In the genomic region with DNA sequence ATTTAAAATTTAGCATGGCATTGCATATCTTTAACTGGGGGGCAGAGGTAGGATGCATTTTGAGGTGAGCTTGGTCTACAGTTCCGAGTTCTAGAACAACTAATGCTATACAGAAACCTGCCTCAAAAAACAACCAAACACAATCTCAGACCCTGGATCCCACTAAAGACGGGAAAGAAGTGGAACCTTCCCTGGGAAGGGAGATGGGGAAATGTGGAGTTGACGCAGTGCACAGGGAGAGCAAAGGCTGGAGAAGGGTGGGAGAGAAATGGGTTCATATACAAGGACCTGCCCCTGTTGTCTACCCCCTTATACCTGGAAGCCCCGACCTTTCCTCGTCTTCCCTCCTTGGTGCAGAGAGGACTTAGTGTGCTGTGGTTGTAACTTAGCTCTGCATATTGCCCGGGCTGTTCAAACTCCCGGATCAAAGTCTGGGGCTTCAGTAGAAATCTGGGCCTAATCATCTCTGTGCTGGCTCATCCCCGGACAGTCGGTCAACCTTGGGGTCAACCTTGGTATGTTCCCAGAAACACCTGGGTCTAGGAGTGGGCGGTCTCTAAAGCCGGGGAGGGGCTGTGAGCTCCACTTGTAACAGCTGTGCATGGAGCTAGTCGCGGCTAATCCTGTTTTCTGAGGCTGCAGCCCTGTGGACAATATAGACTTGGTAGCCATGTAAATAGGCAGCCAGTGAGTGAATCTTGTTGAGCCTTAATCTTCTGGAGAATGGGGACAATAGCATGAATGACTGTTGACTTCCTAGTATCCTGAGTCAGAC, we compare ENCODE assay signal across 8 mouse cellular contexts. TPM values are rescaled to one million over a fixed set of nuclear protein-coding genes. Genes with fewer than 3 reads are reported as not detected.
A peak's percentile ranks its signal among the peaks of the same experiment; 100 is the strongest.
DNase-seq lines count a peak whose midpoint lies in the region; ATAC-seq and TF ChIP-seq lines count a peak whose summit lies in the region.

No protein-coding gene starts in this region.

- H3K9ac ChIP-seq in heart, embryonic 14.5 days (ENCODE audit: low read length): peak overlapping the region; percentile 56
- no peak overlapping the region; the same call in 1 of the 2 replicates for H3K9ac ChIP-seq in limb, embryonic 14.5 days (ENCODE audit: low read depth, low read length, severe bottlenecking)

- H3K4me2 ChIP-seq in heart, embryonic 14.5 days (ENCODE audit: low read length): peak overlapping the region; percentile 29
- H3K4me2 ChIP-seq in limb, embryonic 14.5 days (replicated peaks; ENCODE audit: low read depth, low read length, severe bottlenecking): 0 out of 2 replicates have a peak overlapping the region, but pooled peaks have one; percentile 8

- H3K36me3 ChIP-seq in heart, embryonic 14.5 days (ENCODE audit: control insufficient read depth, insufficient read depth, low read length): peaks cover 28% of the 10 kb centered on the region
- peaks cover 53% of the 10 kb centered on the region for H3K36me3 ChIP-seq in hindbrain, embryonic 10.5 days
- peaks cover 38% of the 10 kb centered on the region for H3K36me3 ChIP-seq in limb, embryonic 14.5 days (ENCODE audit: control insufficient read depth, insufficient read depth, low read length)

- ATAC-seq in heart, embryonic 14.5 days (ENCODE audit: insufficient number of reproducible peaks, insufficient read depth, low FRiP score, low read depth): no peak
- peak; percentile 4; the same call in 1 of the 2 replicates for ATAC-seq in limb, embryonic 14.5 days (ENCODE audit: low FRiP score, low read depth)

- H3K4me1 ChIP-seq in heart, embryonic 14.5 days (ENCODE audit: control insufficient read depth in 2 of 2, insufficient read depth in 2 of 2, low read length in 2 of 2): peaks cover 5 to 25% of the 10 kb centered on the region in 2 experiments
- peaks cover 34% of the 10 kb centered on the region for H3K4me1 ChIP-seq in hindbrain, embryonic 10.5 days (replicated peaks)
- H3K4me1 ChIP-seq in limb, embryonic 14.5 days (ENCODE audit: control insufficient read depth, insufficient read depth, low read length): 0 out of 2 replicates have a peak, but pooled peaks cover 6% of the 10 kb centered on the region

- WGBS in heart, embryonic 14.5 days: 7% methylated on average over 13 of the region's 13 CpGs
- whole genome bisulfite sequencing in hindbrain, embryonic 10.5 days: 5% methylated on average over 13 of the region's 13 CpGs
- WGBS in limb, embryonic 14.5 days: 4% methylated on average over 13 of the region's 13 CpGs

- no peaks in the 10 kb centered on the region for H3K9me3 ChIP-seq in heart, embryonic 14.5 days (ENCODE audit: control insufficient read depth, low read length)
- H3K9me3 ChIP-seq in hindbrain, embryonic 10.5 days: no peaks in the 10 kb centered on the region
- H3K9me3 ChIP-seq in limb, embryonic 14.5 days (ENCODE audit: control insufficient read depth, low read length): no peaks in the 10 kb centered on the region; the same call in 1 of the 2 replicates

- no peak for DNase-seq in heart, adult 9 months (ENCODE audit: low spot score in 2 of 2)
- peak; percentile 50 for DNase-seq in MN1 (ENCODE audit: low spot score)
- DNase-seq in hindbrain, embryonic 10.5 days (ENCODE audit: low spot score): peak; percentile 69
- no peak for DNase-seq in limb, embryonic 14.5 days (ENCODE audit: low spot score)
- peak; percentile 45 for DNase-seq in retina, embryonic 14.5 days (ENCODE audit: low spot score)
- DNase-seq in cerebellum, adult 18-20 months: no peak
- no peak for DNase-seq in ovary, postnatal 10 days (ENCODE audit: low spot score)

- H3K4me3 ChIP-seq in heart, embryonic 14.5 days (ENCODE audit: control insufficient read depth in 1 of 2, insufficient read depth in 1 of 2, low read depth in 1 of 2, low read length in 2 of 2): no peak overlapping the region
- H3K4me3 ChIP-seq in hindbrain, embryonic 10.5 days: peak overlapping the region; percentile 20
- H3K4me3 ChIP-seq in limb, embryonic 14.5 days (replicated peaks; ENCODE audit: low read length): no peak overlapping the region

- no peaks in the 10 kb centered on the region for H3K27me3 ChIP-seq in heart, embryonic 14.5 days (ENCODE audit: control insufficient read depth, insufficient read depth, low read length)
- H3K27me3 ChIP-seq in hindbrain, embryonic 10.5 days (ENCODE audit: insufficient read depth, poor library complexity, severe bottlenecking): no peaks in the 10 kb centered on the region
- no peaks in the 10 kb centered on the region for H3K27me3 ChIP-seq in limb, embryonic 14.5 days (ENCODE audit: control insufficient read depth, insufficient read depth, low read length)

- no peak for TF ChIP-seq POLR2A in limb, embryonic 14.5 days (IDR thresholded peaks at IDR 0.05; ENCODE audit: borderline replicate concordance, extremely low read depth, insufficient read depth, insufficient read length)

- peak overlapping the region in 1 of 2 experiments; percentile 54; a peak in 2 of 4 replicates for H3K27ac ChIP-seq in heart, embryonic 14.5 days (replicated peaks in 1 of 2; ENCODE audit: control insufficient read depth in 1 of 2, insufficient read depth in 1 of 2, low read depth in 2 of 2, low read length in 2 of 2)
- peak overlapping the region; percentile 45; the same call in 1 of the 2 replicates for H3K27ac ChIP-seq in hindbrain, embryonic 10.5 days
- peak overlapping the region; percentile 29; the same call in 1 of the 2 replicates for H3K27ac ChIP-seq in limb, embryonic 14.5 days (replicated peaks; ENCODE audit: low read depth, low read length)

RNA-seq across cellular contexts. Expression of a gene that starts 5.2 kb away (rescaled TPM):
- polyA plus RNA-seq in heart, embryonic 14.5 days (2014; fragmentation: Nextera tagmentation; extraction: Ambion mirVana): 788 and 789 TPM in 2 replicates
- 2,611 and 3,050 TPM in 2 replicates for polyA plus RNA-seq in hindbrain, embryonic 10.5 days (2016; fragmentation: Nextera tagmentation; extraction: Ambion mirVana)
- polyA plus RNA-seq in limb, embryonic 14.5 days (2012; rRNA removed): 1,648 and 3,055 TPM in 2 replicates
- polyA plus RNA-seq in limb, embryonic 14.5 days (2014; fragmentation: Nextera tagmentation; extraction: Ambion mirVana): 2,429 and 2,674 TPM in 2 replicates

RNA-seq across cellular contexts. Expression of a gene that starts 50.7 kb away (rescaled TPM):
- polyA plus RNA-seq in heart, embryonic 14.5 days (2014; fragmentation: Nextera tagmentation; extraction: Ambion mirVana): 63.5 and 67.9 TPM in 2 replicates
- polyA plus RNA-seq in hindbrain, embryonic 10.5 days (2016; fragmentation: Nextera tagmentation; extraction: Ambion mirVana): 75.1 and 87.1 TPM in 2 replicates
- 61.1 and 63.2 TPM in 2 replicates for polyA plus RNA-seq in limb, embryonic 14.5 days (2012; rRNA removed)
- polyA plus RNA-seq in limb, embryonic 14.5 days (2014; fragmentation: Nextera tagmentation; extraction: Ambion mirVana): 63.0 and 69.7 TPM in 2 replicates

RNA-seq across cellular contexts. Expression of a gene that starts 51.0 kb away (rescaled TPM):
- polyA plus RNA-seq in heart, embryonic 14.5 days (2014; fragmentation: Nextera tagmentation; extraction: Ambion mirVana): 20.7 and 20.9 TPM in 2 replicates
- 76.2 and 82.4 TPM in 2 replicates for polyA plus RNA-seq in hindbrain, embryonic 10.5 days (2016; fragmentation: Nextera tagmentation; extraction: Ambion mirVana)
- 62.1 and 68.9 TPM in 2 replicates for polyA plus RNA-seq in limb, embryonic 14.5 days (2012; rRNA removed)
- 35.6 and 42.6 TPM in 2 replicates for polyA plus RNA-seq in limb, embryonic 14.5 days (2014; fragmentation: Nextera tagmentation; extraction: Ambion mirVana)

Comparison
In these comparisons a context has a peak if more than half of its experiments do, and no peak if none do; other contexts are left out.
1. DNase-seq: peak in MN1 (single experiment), hindbrain, embryonic 10.5 days (single experiment) and retina, embryonic 14.5 days (single experiment); none in heart, adult 9 months (0 of 2), limb, embryonic 14.5 days (single experiment), cerebellum, adult 18-20 months (0 of 2) and ovary, postnatal 10 days (single experiment).